Mouse (Mus musculus) heart, embryonic 13.5 days (tissue): Measurements from ENCODE around the gene Gm44973. TPM values are rescaled to one million over a fixed set of nuclear protein-coding genes. Genes with fewer than 3 reads are reported as not detected.

ENCODE experiments used
- ATAC-seq: fragments of 200-750 bp; cut with Nextera tagmentation; 2 replicates; pipeline ENCODE4 v1.8.0; 2017; ENCODE audit warnings: moderate TSS enrichment; ENCODE audit not compliant: insufficient number of reproducible peaks, low FRiP score, low TSS enrichment; ENCODE audit errors: extremely low read depth
- H3K27ac ChIP-seq: fragments of 300-500 bp; sonication (generic); replicated peaks from 2 replicates; pipeline ENCODE4 v1.5.1; 2015; ENCODE audit warnings: moderate library complexity, mild to moderate bottlenecking, inconsistent platforms
- H3K27me3 ChIP-seq: fragments of 300-500 bp; sonication (generic); replicated peaks from 2 replicates; pipeline ENCODE4 v1.6.1; 2015; ENCODE audit warnings: mild to moderate bottlenecking, inconsistent platforms
- H3K36me3 ChIP-seq: fragments of 300-500 bp; sonication (generic); 2 replicates; pipeline ENCODE4 v1.6.1; 2015; ENCODE audit warnings: mild to moderate bottlenecking, inconsistent platforms
- H3K4me1 ChIP-seq: fragments of 300-500 bp; sonication (generic); 2 replicates; pipeline ENCODE4 v1.6.1; 2015; ENCODE audit warnings: inconsistent platforms
- H3K4me2 ChIP-seq: fragments of 300-500 bp; sonication (generic); 2 replicates; pipeline ENCODE4 v1.6.1; 2015; ENCODE audit warnings: inconsistent platforms, mild to moderate bottlenecking, moderate library complexity
- H3K4me3 ChIP-seq: fragments of 300-500 bp; sonication (generic); 2 replicates; pipeline ENCODE4 v1.5.1; 2015; ENCODE audit warnings: moderate library complexity, mild to moderate bottlenecking, inconsistent platforms
- H3K9ac ChIP-seq: fragments of 300-500 bp; sonication (generic); 2 replicates; pipeline ENCODE4 v1.6.1; 2015; ENCODE audit warnings: inconsistent platforms, mild to moderate bottlenecking, moderate library complexity
- H3K9me3 ChIP-seq: fragments of 300-500 bp; sonication (generic); 2 replicates; pipeline ENCODE4 v1.6.1; 2016; ENCODE audit warnings: inconsistent platforms
- WGBS: fragments of 180-500 bp; shearing (Covaris S2); methylation state at CpG from one replicate; pipeline ENCODE4 v1.1.7; 2015; ENCODE audit warnings: mixed read lengths; 5-methylcytosine and 5-hydroxymethylcytosine counted together
- polyA plus RNA-seq: library from polyadenylated mRNA; unstranded; fragments of >200 nt; fragmentation: Nextera tagmentation; extraction: Ambion mirVana; gene quantifications from 2 replicates; pipeline ENCODE4 v1.2.1, GENCODE M21; 2015

Gm44973 gene
- polyA plus RNA-seq, 1 experiment from 2014 or later, result not detected

DNA sequence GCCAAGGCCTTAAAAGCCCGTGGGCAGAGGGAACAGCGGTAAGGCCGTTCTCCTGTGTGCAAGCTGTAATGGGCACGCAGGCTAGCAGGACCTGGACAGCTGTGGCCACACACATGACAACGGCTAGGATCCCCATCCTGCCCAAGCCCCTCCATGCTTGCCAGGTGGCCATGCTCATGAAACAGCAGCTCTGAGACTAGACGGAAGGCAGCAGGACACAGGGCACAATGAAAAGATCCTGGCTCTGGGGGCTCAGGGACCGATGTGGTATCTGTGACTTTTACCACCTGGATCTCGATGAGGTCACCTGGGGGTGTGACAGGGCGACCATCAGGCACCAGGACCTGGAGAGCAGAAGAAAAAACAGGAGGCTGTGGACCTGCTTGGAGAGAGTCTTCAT, 20.8 kb downstream of the Gm44973 start:
- 88% methylated on average over 9 of the region's 9 CpGs for WGBS
- Histone ChIP-seq H3K4me1 (peaks cover 19% of the 10 kb centered on the region), H3K4me3 (no peak overlapping the region), H3K36me3 (peaks cover 60% of the 10 kb centered on the region), H3K9ac (no peak overlapping the region), H3K27me3 (no peaks in the 10 kb centered on the region), H3K4me2 (no peak overlapping the region), H3K9me3 (peaks cover 16% of the 10 kb centered on the region), H3K27ac (no peak overlapping the region)
- no peak for ATAC-seq

DNA sequence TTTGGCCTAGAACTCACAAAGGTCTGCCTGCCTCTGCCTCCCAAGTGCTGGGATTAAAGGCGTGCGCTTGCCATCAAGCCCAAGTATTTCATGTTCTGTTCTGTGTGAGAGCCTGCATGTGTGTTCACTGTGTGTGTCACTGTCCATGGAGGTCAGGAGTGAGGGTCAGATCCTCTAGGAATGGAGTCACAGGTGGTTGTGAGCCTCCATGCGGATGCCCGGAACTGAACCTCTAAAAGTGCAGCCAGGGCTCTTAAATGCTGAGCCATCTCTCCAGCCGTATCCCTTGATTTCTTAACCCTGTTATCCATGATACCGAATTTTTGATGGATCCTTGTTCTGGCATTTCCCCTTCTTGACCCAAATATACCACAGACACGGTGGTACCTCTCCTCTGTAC, 21.7 kb downstream of the Gm44973 start:
- WGBS, result 88% methylated on average over 7 of the region's 7 CpGs
- Histone ChIP-seq H3K4me3 (no peak overlapping the region), H3K4me2 (no peak overlapping the region)

DNA sequence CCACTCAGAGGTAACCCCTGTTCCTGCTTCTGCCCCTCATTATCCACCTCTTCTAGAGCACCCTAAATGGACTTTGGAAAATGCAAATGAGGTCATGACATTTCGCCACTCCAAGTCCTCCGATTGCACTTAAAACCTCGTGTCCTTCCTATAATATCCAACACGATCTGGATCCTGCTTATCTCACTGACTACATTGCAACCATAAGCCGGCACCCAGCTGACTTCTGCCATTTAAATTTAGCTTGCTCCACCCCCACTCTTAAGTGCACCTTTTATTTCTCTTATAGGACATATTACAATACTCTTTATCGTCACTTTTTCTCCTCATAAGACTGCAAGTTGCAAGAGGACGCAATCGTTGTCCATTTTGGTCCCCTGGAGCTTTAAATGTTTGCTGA, 22.2 kb downstream of the Gm44973 start:
- no peak for ATAC-seq
- H3K4me2 ChIP-seq, result peak overlapping the region; percentile 71
- 0 out of 2 replicates have a peak, but pooled peaks cover 2% of the 10 kb centered on the region for H3K9me3 ChIP-seq
- peaks cover 19% of the 10 kb centered on the region for H3K4me1 ChIP-seq
- 71% methylated on average over 8 of the region's 8 CpGs for WGBS
- peak overlapping the region; percentile 94 for H3K27ac ChIP-seq
- H3K4me3 ChIP-seq, result peak overlapping the region; percentile 66
- peak overlapping the region; percentile 86 for H3K9ac ChIP-seq
- H3K27me3 ChIP-seq, result no peaks in the 10 kb centered on the region
- H3K36me3 ChIP-seq, result peaks cover 47% of the 10 kb centered on the region

More for the DNA sequence above, 21.7 kb downstream of the Gm44973 start:
- H3K4me1 ChIP-seq, result peaks cover 19% of the 10 kb centered on the region
- ATAC-seq, result no peak
- peaks cover 7% of the 10 kb centered on the region; the same call in 1 of the 2 replicates for H3K9me3 ChIP-seq
- no peak overlapping the region for H3K9ac ChIP-seq
- H3K27me3 ChIP-seq, result no peaks in the 10 kb centered on the region
- no peak overlapping the region for H3K27ac ChIP-seq
- H3K36me3 ChIP-seq, result peaks cover 51% of the 10 kb centered on the region

DNA sequence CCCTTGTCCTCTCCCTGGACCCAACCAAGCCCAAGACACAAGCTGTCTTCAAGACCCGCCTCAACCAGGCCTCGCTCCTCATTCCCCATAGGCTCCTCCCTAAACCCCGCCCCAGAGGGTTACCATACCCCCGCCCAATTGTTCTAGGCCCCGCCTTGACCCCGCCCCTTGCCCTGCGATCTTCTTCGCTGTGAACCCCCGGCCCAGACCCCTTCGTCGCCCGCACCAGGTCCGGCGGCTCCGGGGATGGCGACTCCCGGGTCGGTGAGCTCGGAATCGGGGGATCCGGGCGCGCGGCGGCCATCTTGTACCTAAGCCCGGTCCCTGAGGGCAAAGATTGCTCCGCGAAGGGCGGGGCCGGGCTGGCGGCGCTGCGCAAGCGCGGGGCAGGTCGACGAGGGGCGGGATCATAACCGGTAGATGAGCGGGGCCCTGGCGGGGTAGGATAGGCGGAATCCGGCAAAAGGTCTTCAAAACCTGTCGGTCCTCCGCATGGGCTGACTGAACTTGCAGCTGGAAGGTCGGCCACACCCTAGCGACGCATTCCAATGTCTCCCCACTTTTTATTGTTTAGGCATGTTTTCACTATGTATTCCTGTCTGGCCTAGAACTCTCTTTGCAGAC, 22.9 kb downstream of the Gm44973 start, which contains the start of gene Zfp784:
Zfp784 (minus strand) TSS at position 338 of the 624 bp plus-strand sequence.
- Histone ChIP-seq H3K4me3 (peak within 1 kb of the TSS; percentile 66), H3K4me2 (peak within 1 kb of the TSS; percentile 71), H3K4me1 (peaks cover 19% of the 10 kb centered on the region), H3K9me3 (no peaks in the 10 kb centered on the region), H3K36me3 (peaks cover 39% of the 10 kb centered on the region), H3K27ac (peak within 1 kb of the TSS; percentile 94), H3K27me3 (no peaks in the 10 kb centered on the region), H3K9ac (peak within 1 kb of the TSS; percentile 86)
- WGBS, result under 1% methylated on average over 48 of the region's 48 CpGs
- ATAC-seq, result peak; percentile 92

DNA sequence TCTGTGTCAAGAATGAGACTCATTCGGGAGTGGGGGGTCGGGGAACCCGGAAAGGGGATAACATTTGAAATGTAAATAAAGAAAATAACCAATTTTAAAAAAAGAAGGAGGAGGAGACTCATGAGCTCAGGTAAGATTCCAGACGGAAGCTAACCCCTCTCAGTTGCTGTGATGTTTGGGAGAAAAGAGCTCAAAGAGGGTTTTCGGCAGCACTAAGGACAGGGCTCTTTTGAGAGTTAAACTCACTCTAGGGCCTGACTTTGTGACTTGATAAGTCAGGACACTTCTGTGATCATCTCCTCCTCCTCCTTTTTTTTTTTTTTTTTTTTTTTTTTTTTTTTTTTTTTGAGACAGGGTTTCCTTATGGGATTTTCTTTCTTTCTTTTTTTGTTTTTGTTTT, 23.6 kb downstream of the Gm44973 start:
- ATAC-seq, result no peak
- H3K4me3 ChIP-seq, result peak overlapping the region; percentile 66
- WGBS, result 29% methylated on average over 5 of the region's 5 CpGs
- peak overlapping the region; percentile 71 for H3K4me2 ChIP-seq
- peak overlapping the region; percentile 94 for H3K27ac ChIP-seq
- H3K36me3 ChIP-seq, result peaks cover 32% of the 10 kb centered on the region
- H3K4me1 ChIP-seq, result peaks cover 19% of the 10 kb centered on the region
- no peaks in the 10 kb centered on the region for H3K27me3 ChIP-seq
- H3K9ac ChIP-seq, result peak overlapping the region; percentile 86
- no peaks in the 10 kb centered on the region for H3K9me3 ChIP-seq

DNA sequence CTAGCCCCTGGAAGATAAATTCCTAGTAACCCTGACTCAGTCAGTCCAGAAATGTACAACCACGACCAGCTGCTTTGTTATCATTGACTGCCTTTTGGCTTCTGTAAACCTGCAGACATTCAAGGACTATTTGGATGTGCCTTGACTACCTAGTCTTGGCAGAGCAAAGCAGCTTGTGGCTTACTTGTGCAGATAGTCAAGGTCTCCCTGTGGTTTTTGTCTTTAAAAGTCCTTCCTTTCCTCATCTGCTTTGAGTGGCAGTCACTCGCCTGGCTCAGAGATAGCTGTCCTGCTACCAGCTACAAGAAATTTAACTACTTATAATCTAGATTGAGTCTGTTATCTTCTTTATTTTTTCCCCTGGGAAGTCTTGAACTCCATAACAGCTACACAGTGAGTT, 29.7 kb downstream of the Gm44973 start:
- no peak overlapping the region for H3K4me3 ChIP-seq
- no peak overlapping the region for H3K27ac ChIP-seq
- no peak for ATAC-seq
- H3K9me3 ChIP-seq, result no peaks in the 10 kb centered on the region
- peaks cover 4% of the 10 kb centered on the region; the same call in 1 of the 2 replicates for H3K36me3 ChIP-seq
- no peak overlapping the region for H3K4me2 ChIP-seq
- no peaks in the 10 kb centered on the region for H3K27me3 ChIP-seq
- no peak overlapping the region for H3K9ac ChIP-seq
- no peaks in the 10 kb centered on the region for H3K4me1 ChIP-seq
- 59% methylated on average over 2 of the region's 2 CpGs for WGBS

DNA sequence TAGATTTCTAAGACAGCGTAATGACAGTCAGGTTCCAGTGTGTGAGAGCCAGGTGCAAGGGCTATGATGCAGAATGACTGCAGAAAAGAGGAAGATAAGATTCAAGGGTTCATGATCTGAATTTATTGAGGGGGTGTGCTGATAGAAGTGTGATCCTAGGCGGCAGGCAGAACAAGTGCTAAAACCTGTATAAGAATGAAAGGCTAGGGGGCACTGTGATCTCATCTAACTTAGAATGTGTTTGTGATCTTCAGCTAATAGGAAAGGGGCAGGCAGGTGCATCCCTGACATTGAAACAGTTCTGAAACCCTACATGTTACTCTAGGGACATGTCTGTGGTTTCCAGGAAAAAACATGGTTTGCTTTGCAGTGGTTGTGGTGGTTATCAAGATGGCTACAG, 30.8 kb downstream of the Gm44973 start:
- H3K27me3 ChIP-seq, result no peaks in the 10 kb centered on the region; the same call in 1 of the 2 replicates
- ATAC-seq, result no peak
- H3K4me2 ChIP-seq, result no peak overlapping the region
- WGBS, result 56% methylated on average over 2 of the region's 2 CpGs
- H3K4me3 ChIP-seq, result no peak overlapping the region
- no peak overlapping the region for H3K9ac ChIP-seq
- no peaks in the 10 kb centered on the region for H3K36me3 ChIP-seq
- H3K9me3 ChIP-seq, result no peaks in the 10 kb centered on the region
- no peak overlapping the region for H3K27ac ChIP-seq
- peaks cover 8% of the 10 kb centered on the region for H3K4me1 ChIP-seq

DNA sequence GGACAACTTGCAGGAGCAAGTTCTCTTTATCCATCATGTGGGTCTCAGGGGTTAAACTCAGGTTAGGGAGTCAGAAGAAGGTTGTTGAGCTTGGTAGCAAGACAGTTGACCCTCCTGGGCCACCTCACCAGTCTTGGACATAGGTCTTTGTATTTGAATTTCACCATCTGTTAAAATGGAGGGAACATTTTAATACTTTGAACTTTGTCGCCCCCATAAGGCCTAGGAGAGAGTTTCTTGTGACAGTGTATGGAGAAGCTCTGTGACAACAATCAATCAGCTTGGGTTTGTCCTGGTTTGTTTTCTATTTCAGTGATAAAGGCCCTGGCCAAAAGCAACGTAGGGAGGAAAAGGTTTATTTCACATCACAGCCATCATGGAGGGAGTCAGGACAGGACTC, 32.0 kb downstream of the Gm44973 start:
- H3K4me2 ChIP-seq, result no peak overlapping the region
- no peak overlapping the region for H3K4me3 ChIP-seq
- ATAC-seq, result no peak
- peaks cover 7% of the 10 kb centered on the region for H3K27me3 ChIP-seq
- peaks cover 14% of the 10 kb centered on the region for H3K4me1 ChIP-seq
- H3K36me3 ChIP-seq, result no peaks in the 10 kb centered on the region
- H3K27ac ChIP-seq, result no peak overlapping the region
- 18% methylated on average over 2 of the region's 2 CpGs for WGBS
- H3K9ac ChIP-seq, result no peak overlapping the region
- H3K9me3 ChIP-seq, result no peaks in the 10 kb centered on the region

DNA sequence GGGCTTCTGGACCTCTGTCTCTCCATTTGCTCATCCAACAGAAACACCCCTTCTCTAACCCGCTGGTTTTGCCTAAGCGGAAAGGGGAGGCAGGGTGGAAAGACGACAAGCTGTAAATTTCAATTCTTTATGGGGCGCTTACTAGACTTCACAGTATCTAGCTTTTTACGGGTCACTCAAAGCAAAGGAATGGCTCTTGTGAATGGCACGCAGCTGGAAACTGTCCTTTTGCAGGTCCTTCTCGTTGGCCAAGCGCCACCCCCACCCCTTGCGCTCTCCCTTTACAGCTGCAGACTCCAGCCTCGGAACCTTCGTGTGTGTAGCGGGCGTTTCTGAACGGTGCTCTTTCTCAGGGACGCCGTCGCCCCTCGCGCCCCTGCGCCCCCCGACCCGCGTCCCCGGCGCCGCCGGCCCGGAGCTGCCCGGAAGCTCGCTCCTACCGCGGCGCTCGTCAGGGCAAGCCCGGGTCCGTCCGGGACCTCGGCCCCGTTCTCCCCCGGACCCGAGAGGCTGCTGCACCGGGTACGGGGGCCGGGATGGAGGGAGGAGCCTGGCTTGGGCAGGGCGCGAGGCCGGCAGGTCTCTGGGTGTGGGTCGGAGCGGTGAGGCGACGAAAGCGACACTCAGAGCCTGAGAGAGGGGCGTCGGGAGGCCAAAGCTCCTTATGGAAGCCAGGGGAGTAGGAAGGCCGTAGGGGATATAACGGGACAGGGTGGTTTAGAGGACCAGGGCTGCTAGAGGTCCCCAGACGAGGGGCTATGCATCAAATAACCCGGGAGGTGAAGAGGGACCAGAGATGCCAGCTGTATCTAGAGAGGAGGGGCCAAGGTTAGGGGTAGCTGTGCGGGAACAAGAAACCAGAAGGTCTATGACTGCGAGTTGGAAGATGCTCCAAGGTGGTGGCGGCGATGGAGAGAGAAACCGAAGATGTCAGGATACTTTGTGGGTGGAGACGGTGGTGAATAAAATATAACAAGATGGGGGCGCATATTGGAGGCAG, 36.2 kb downstream of the Gm44973 start, which contains the start of gene Zfp580:
Zfp580 (plus strand) TSS at position 346 of the 1,000 bp plus-strand sequence.
- peaks cover 49% of the 10 kb centered on the region for H3K27me3 ChIP-seq
- peak within 1 kb of the TSS; percentile 94 for H3K4me2 ChIP-seq
- H3K9ac ChIP-seq, result peak within 1 kb of the TSS; percentile 94
- WGBS, result 2% methylated on average over 65 of the region's 65 CpGs
- peak within 1 kb of the TSS; percentile 50 for H3K27ac ChIP-seq
- H3K36me3 ChIP-seq, result no peaks in the 10 kb centered on the region
- H3K4me3 ChIP-seq, result peak within 1 kb of the TSS; percentile 82
- peak; percentile 62; the same call in 1 of the 2 replicates for ATAC-seq
- no peaks in the 10 kb centered on the region for H3K9me3 ChIP-seq
- H3K4me1 ChIP-seq, result peaks cover 34% of the 10 kb centered on the region

DNA sequence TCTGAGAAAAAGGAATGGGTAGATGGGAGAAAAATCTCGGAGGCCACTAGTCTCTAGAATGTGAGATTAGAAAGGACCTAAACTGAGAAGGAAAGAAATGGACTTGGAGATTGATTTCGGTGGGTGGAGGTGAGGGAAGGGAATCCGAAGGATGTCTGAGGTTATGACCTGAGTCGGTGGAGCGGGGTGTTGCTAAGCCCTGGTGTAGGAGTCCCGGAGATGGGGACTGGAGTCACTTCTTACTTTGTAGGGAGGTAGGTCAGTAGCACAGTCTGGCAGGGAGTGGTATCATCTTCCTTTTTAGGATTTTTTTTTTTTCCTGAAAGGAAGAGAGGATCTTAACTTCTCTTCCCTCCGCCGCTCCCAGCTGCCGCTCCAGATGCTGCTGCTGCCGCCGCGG, 37.1 kb downstream of the Gm44973 start:
- no peak for ATAC-seq
- 4% methylated on average over 12 of the region's 12 CpGs for WGBS
- Histone ChIP-seq H3K4me3 (peak overlapping the region; percentile 82), H3K4me2 (peak overlapping the region; percentile 94), H3K4me1 (peaks cover 40% of the 10 kb centered on the region), H3K9ac (peak overlapping the region; percentile 94), H3K9me3 (no peaks in the 10 kb centered on the region), H3K27ac (no peak overlapping the region), H3K27me3 (peaks cover 58% of the 10 kb centered on the region), H3K36me3 (no peaks in the 10 kb centered on the region)

DNA sequence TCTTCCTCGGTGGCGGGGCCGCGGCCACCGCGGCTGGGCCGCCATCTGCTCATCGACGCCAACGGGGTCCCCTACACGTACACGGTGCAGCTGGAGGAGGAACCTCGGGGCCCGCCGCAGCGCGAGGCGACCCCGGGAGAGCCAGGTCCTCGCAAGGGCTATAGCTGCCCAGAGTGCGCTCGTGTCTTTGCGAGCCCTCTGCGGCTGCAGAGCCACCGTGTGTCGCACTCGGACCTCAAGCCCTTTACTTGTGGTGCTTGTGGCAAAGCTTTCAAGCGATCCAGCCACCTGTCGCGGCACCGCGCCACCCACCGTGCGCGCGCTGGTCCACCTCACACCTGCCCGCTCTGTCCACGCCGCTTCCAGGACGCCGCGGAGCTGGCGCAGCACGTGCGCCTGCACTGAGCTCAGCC, 37.6 kb downstream of the Gm44973 start:
- Histone ChIP-seq H3K9ac (peak overlapping the region; percentile 94), H3K4me1 (peaks cover 40% of the 10 kb centered on the region), H3K36me3 (no peaks in the 10 kb centered on the region), H3K4me2 (peak overlapping the region; percentile 94), H3K27me3 (peaks cover 63% of the 10 kb centered on the region), H3K9me3 (no peaks in the 10 kb centered on the region), H3K27ac (no peak overlapping the region), H3K4me3 (peak overlapping the region; percentile 82)
- WGBS, result 4% methylated on average over 45 of the region's 45 CpGs
- no peak for ATAC-seq
